Mouse (Mus musculus): ENCODE data around the gene Sec14l2. TPM values are rescaled to one million over a fixed set of nuclear protein-coding genes. Genes with fewer than 3 reads are reported as not detected.

The Sec14l2 gene
- total and polyA plus RNA-seq, 3 experiments, result 15.5 to 40.1 TPM; not detected in 1

DNA sequence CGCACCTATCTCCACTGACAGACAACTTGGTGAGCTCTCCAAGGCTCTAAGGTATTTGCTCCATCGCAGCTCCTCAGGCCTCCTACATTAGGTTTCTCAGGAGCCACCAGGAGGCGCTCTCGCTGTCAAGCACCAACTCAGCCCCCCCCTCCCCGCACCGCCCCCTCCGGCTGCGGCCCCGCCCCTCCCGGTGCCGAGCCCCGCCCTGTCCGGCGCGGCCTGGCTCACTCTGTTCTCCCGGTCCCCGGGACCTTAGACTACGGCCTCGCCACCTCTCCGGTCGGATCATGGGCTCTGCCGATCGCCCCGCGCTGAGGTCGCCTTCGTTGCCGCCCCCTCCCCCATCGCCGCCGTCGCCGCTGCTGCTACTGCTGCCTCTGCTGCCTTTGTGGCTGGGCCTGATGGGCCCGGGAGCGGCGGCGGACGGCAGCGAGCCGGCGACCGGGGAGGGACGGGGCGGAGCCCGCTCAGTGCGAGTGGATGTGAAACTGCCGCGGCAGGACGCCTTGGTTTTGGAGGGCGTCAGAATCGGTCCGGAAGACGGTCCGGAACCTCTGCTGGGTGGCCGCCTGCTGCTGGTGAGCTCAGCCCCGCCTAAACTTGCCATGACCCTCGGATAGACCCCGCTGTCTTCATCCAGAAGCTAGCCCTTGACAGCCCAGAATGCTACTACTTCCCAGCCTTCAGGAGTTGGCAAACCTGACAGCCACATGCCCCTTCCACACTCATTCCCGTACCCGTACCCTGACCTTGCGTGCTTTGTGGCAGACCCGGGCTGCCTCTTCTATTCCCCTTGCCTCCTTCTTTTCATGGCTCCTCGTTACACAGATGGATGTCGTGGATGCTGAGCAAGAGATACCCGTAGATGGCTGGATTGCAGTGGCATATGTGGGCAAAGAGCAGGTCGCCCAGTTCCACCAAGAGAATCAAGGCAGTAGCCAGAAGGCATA, 12.0 kb upstream of the Sec14l2 start, which contains the start of gene Rnf215 (continued):
- TF ChIP-seq HCFC1 (IDR thresholded peaks at IDR 0.05; ENCODE audit: low read depth, low read length) (peak; percentile 65), UBTF (IDR thresholded peaks at IDR 0.05; ENCODE audit: borderline replicate concordance, insufficient read depth, low read depth, low read length) (no peak), MXI1 (IDR thresholded peaks at IDR 0.05; ENCODE audit: low read depth, low read length) (peak; percentile 40), ZKSCAN1 (IDR thresholded peaks at IDR 0.05; ENCODE audit: low read depth, low read length) (no peak), TAL1 (IDR thresholded peaks at IDR 0.05; ENCODE audit: low read length) (no peak), SMC3 (IDR thresholded peaks at IDR 0.05; ENCODE audit: low read depth, low read length) (peak; percentile 84), ELF1 (IDR thresholded peaks at IDR 0.05; ENCODE audit: low read depth, low read length) (no peak), ETS1 (IDR thresholded peaks at IDR 0.05; ENCODE audit: low read depth, low read length) (no peak), POLR2A (IDR thresholded peaks at IDR 0.05; ENCODE audit: control insufficient read depth in 1 of 2, insufficient read depth in 1 of 2, low read depth in 1 of 2, low read length in 2 of 2, poor library complexity in 1 of 2) (peak; percentile 80 to 82; a peak in 3 of 4 replicates), USF1 (IDR thresholded peaks at IDR 0.05; ENCODE audit: low read depth, low read length) (no peak), GABPA (IDR thresholded peaks at IDR 0.05; ENCODE audit: low read depth, low read length) (no peak), RAD21 (IDR thresholded peaks at IDR 0.05; ENCODE audit: low read depth, low read length) (peak; percentile 41), E2F4 (IDR thresholded peaks at IDR 0.05; ENCODE audit: borderline replicate concordance, low read depth, low read length) (no peak), CHD2 (IDR thresholded peaks at IDR 0.05; ENCODE audit: low read length) (no peak), MYC (IDR thresholded peaks at IDR 0.05; ENCODE audit: low read depth, low read length) (no peak), ZNF384 (IDR thresholded peaks at IDR 0.05; ENCODE audit: low read depth, low read length) (no peak), MEF2A (IDR thresholded peaks at IDR 0.05; ENCODE audit: extremely low read depth, insufficient replicate concordance, low read depth, low read length, poor library complexity, severe bottlenecking) (no peak), KAT2A (conservative IDR thresholded peaks at IDR 0.05; ENCODE audit: low read depth, low read length) (no peak), BHLHE40 (IDR thresholded peaks at IDR 0.05; ENCODE audit: borderline replicate concordance, low read depth, low read length) (no peak)

DNA sequence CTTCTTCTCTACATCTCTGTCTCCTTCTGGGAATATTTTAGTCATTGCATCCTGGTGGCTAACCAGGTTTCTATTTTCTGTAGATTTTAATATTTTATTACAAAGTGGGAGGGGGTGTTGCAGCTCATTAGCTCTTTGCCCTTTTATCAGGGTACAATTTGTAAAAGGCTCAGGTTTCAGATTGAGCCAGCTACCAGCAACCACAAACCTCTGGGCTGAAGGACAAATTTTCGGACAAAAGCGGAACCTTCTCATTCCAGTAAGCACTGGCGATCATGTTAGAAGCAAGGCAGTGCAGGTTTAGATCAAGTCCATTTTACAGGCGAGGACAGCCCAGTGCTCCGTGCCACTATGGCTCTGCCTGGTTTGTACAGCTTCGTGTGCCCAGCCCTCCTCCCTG, 11.2 kb upstream of the Sec14l2 start:
- peaks cover 6% of the 10 kb centered on the region for H3K79me2 ChIP-seq (ENCODE audit: control insufficient read depth, insufficient read depth, low read length, poor library complexity)
- peaks cover 5 to 10% of the 10 kb centered on the region in 2 experiments; a peak in 3 of 4 replicates for H3K4me1 ChIP-seq (ENCODE audit: control insufficient read depth in 1 of 2, insufficient read depth in 2 of 2, low read length in 2 of 2)
- no peaks in the 10 kb centered on the region for H3K27me3 ChIP-seq (ENCODE audit: control insufficient read depth in 1 of 2, insufficient read depth in 2 of 2, low read length in 2 of 2)
- H3K9ac ChIP-seq (ENCODE audit: control insufficient read depth, low read depth, low read length, poor library complexity, severe bottlenecking), result peak overlapping the region; percentile 33
- DNase-seq (ENCODE audit: low read depth, low spot score), result peak; percentile 79
- H3K36me3 ChIP-seq (ENCODE audit: control insufficient read depth in 1 of 2, insufficient read depth in 2 of 2, low read length in 2 of 2), result peaks cover 0 to 2% of the 10 kb centered on the region in 2 experiments; a peak in 1 of 4 replicates
- H3K4me3 ChIP-seq (ENCODE audit: control insufficient read depth in 1 of 2, insufficient read depth in 1 of 2, low read depth in 2 of 2, low read length in 2 of 2), result peak overlapping the region; percentile 41 to 49
- 0 out of 2 replicates have a peak, but pooled peaks have one; percentile 5 for TF ChIP-seq GATA1 (IDR thresholded peaks at IDR 0.05; ENCODE audit: low read depth, low read length)
- no peak for TF ChIP-seq ZNF384 (IDR thresholded peaks at IDR 0.05; ENCODE audit: low read depth, low read length)
- peak; percentile 56; the same call in 1 of the 2 replicates for TF ChIP-seq RCOR1 (IDR thresholded peaks at IDR 0.05; ENCODE audit: low read depth, low read length)
- 0 out of 4 replicates have a peak, but pooled peaks of 1 of the 2 experiments have one; percentile 24 for TF ChIP-seq EP300 (IDR thresholded peaks at IDR 0.05; ENCODE audit: low read depth in 1 of 2, low read length in 2 of 2)
- TF ChIP-seq MYB (IDR thresholded peaks at IDR 0.05; ENCODE audit: low read depth, low read length), result no peak
- TF ChIP-seq ELF1 (IDR thresholded peaks at IDR 0.05; ENCODE audit: low read depth, low read length), result no peak
- TF ChIP-seq NRF1 (IDR thresholded peaks at IDR 0.05; ENCODE audit: insufficient read depth, low read depth, low read length, poor library complexity, severe bottlenecking), result no peak
- no peak for TF ChIP-seq SMC3 (IDR thresholded peaks at IDR 0.05; ENCODE audit: low read depth, low read length)
- no peak for TF ChIP-seq UBTF (IDR thresholded peaks at IDR 0.05; ENCODE audit: borderline replicate concordance, insufficient read depth, low read depth, low read length)
- TF ChIP-seq KAT2A (conservative IDR thresholded peaks at IDR 0.05; ENCODE audit: low read depth, low read length), result no peak
- TF ChIP-seq MYC (IDR thresholded peaks at IDR 0.05; ENCODE audit: low read depth, low read length), result no peak
- 0 out of 2 replicates have a peak, but pooled peaks have one; percentile 28 for TF ChIP-seq MAX (IDR thresholded peaks at IDR 0.05; ENCODE audit: low read length)
- H3K27ac ChIP-seq (ENCODE audit: control insufficient read depth, low read depth, low read length), result no peak overlapping the region
- no peaks in the 10 kb centered on the region for H3K9me3 ChIP-seq (replicated peaks; ENCODE audit: insufficient read depth, low read length)
